Mouse (Mus musculus): ENCODE data around the gene Hsd17b13.

Hsd17b13 gene

GRCm38 (mm10) chr5:103923755-103924154 is 53.5 kb downstream of the Hsd17b13 start:
- DNase-seq (ENCODE audit: low spot score), result no peak

GRCm38 (mm10) chr5:103923101-103923500 is 54.1 kb downstream of the Hsd17b13 start:
- DNase-seq (ENCODE audit: low spot score), result peak; percentile 52

DNA sequence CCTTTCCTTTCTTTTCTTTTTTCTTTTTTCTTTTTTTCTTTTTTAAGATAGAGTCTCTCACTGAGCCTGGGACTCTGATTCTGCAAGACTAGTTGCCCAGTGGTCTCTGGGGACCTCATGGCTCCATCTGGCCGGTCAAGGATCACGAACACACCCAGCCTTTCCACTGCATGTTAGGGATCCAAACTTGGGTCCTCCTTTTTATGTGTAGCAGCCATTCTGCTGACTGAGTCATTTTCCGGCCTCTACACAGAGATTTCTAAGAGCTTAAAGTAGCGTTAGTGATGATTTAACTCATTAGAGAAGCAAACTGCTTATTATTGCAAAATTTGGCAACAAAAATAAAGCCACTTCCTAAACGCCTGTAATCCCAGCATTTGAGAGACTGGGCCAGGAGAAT is 54.8 kb downstream of the Hsd17b13 start:
- peak; percentile 70 for DNase-seq (ENCODE audit: low spot score)

DNA sequence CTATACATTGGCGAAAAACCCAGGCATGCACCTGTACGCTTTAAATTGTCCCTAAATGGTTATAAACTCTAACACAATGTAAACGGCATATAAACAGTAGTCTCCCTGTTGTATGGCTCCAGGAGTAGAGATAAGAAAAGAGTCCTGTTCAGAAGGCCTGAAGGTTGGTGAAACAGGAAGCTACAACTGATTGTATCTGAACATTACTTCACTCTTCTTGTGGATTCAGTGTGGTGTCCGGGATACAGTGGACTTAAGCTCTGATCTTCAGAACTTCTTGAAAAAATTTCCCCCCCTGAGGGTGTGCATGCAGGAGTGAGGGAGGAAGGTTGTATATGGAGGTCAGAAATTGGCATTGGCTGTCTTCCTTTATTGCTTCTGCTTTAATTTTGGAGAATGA is 57.7 kb downstream of the Hsd17b13 start:
- DNase-seq (ENCODE audit: low spot score), result no peak

GRCm38 (mm10) chr5:103918233-103918632 is 59.0 kb downstream of the Hsd17b13 start:
- no peak for DNase-seq (ENCODE audit: low spot score)

GRCm38 (mm10) chr5:103917357-103917895 is 59.8 kb downstream of the Hsd17b13 start:
- DNase-seq (ENCODE audit: low spot score), result no peak

DNA sequence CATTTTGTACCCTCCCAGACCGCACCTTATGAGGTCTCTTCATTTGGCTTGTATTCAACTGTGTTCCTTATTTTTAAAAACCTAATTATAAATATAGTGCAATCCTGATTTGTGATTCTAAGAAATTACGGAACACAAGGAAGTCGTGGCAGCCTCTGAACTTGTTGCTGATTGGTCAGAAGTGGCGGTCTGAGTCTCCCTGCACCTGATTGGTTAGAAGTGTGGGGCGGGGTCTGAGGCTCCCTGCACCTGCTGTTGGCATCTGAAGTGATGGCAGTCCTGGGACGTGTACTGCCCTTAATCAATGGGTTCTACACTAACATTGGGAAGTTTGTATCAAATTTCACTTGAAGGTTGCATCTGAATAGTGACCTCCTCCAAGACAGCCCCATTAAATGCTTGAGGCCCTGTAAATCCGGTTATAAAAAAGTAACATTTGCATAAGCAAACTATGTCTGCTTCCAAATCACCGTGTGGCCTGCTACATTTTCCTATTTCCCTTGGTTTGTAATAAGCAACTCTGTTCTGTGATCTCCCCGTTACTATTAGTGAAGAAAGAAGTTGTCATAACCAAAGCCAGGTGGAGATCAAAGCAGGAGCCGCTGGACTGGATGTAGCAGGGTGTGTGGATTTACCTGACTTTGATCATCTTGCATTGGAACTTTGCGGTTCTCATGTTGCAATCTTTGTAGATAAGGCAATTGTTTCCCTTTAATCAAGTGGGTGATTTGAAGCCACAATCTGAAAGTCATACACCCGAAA is 60.4 kb downstream of the Hsd17b13 start:
- no peak for DNase-seq (ENCODE audit: low spot score)

DNA sequence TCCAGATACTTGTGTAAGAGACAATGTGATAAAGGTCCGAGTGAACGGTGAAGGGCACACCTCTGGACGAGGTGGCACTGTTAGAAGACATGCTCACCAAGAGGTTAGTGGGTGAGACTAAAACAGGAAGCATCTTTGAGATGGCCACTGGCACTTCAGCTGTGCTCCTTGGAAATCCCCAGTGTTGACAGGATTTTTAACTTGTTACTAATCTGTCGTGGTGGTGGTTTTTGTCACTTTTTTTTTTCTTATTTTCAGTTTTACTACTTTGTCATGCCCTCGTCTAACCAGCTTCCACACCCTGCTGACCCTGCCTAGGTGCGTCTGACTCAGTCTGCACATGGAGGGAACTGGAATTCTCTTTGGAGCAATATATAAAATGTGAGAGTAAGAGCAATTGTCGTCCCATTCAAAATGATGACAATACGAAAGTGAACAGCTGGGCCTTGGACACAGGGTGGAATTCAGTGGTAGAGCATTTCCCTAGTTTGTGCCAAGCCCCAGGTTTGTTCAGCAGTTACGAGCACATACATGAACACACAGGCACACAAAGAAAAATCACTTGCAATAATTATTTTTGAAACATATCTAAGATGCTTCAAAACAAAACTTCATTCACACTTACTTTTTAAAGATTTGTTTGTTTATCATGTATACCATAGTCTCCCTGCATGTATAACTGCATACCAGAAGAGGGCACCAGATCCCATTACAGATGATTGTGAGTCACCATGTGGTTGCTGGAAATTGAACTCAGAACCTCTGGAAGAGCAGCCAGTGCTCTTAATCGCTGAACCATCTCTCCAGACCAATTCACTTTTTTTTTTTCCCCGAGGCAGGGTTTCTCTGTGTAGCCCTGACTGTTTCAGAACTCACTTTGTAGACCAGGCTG is 62.6 kb downstream of the Hsd17b13 start:
- DNase-seq (ENCODE audit: low spot score), result no peak

DNA sequence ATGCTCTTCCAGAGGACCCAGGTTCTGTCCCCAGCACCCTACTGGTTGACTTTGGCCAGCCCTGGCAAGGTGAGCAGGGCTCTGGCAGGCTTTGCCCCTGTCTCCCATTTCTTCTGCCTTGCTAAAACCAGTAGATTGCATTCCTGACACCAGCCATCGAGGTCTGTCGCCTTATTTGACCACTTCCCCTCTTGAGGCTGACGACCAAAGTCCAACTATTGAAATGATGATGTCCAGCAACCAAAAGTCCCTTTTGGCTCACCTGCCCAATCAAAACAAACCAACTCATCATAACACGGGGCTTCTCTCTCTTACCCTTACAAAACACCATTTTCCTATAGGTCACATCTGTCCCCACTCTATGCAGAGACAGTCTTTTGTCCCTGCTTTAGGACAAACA is 64.1 kb downstream of the Hsd17b13 start:
- no peak for DNase-seq (ENCODE audit: low spot score)

- DNase-seq (ENCODE audit: low spot score), result no peak
These were observed 65.7 kb downstream of the Hsd17b13 start for GRCm38 (mm10) chr5:103911555-103911954.

DNA sequence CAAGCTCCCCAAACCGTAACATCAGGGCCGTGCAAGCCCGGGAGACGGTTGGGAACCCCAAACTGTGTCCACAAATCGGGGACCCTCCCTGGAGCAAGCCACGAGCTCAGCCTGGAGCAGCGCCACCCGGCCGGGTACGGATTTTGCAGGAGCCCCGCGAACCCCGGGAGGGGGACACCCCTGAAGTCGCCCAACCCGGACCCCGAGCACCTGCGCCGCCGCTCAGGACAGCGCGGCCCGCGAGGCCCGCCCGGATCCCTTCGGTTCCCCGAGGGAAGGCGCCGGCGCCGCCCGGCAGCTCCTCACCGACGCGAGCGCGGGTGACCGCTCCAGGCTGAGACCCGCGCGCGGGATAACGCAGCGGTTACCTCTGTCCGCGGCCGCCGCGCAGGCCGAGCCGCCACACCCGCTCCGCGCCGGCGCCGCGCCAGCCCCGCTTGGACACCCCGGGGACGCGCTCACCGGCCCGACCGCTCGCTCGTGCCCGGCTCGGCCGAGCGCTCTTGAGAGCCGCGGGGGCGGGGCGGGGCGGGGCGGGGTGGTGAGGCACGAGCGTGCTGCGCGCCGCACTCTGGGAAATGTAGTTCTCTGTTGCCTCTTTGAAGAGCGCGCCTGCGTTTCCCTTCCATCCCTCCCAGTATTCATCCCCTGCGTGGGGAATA is 66.3 kb downstream of the Hsd17b13 start, which contains the start of gene Klhl8:
Gene Klhl8, minus strand, starts transcription at position 512 of the 662 bp plus-strand sequence.
- DNase-seq (ENCODE audit: low spot score), result peak; percentile 86

- DNase-seq (ENCODE audit: low spot score), result no peak
These were observed 67.1 kb downstream of the Hsd17b13 start for GRCm38 (mm10) chr5:103910156-103910555.

- DNase-seq (ENCODE audit: low spot score), result no peak
These were observed 67.7 kb downstream of the Hsd17b13 start for GRCm38 (mm10) chr5:103909466-103909865.

- no peak for DNase-seq (ENCODE audit: low spot score)
These were observed 68.4 kb downstream of the Hsd17b13 start for GRCm38 (mm10) chr5:103908851-103909250.

GRCm38 (mm10) chr5:103907844-103908243 is 69.4 kb downstream of the Hsd17b13 start:
- no peak for DNase-seq (ENCODE audit: low spot score)

DNA sequence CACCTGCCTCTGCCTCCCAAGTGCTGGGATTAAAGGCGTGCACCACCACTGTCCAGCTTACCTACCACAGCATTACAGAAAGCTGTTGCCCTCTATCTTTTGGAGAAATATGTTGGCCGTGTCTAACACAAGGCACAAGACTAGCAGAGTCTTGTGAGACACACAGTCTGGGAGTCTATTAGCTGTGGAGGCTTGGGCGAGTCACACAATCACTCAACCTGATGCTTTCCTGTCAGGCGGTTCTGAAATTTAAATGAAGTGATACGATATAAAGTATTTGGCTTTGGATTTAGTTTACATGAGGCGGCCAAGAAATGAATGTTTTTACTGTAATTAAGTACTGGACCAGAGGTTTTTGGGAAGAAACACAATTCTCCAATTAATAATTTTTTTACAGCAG is 71.0 kb downstream of the Hsd17b13 start:
- no peak for DNase-seq (ENCODE audit: low spot score)

Data from adipocyte (in vitro differentiated cells).